Mouse (Mus musculus): ENCODE data around the gene C4b.
"Not testable (repeated sequence)": the region's sequence is repeated elsewhere in the genome, so short reads cannot be mapped to it uniquely, and the experiment has no call there.

The C4b gene

DNA sequence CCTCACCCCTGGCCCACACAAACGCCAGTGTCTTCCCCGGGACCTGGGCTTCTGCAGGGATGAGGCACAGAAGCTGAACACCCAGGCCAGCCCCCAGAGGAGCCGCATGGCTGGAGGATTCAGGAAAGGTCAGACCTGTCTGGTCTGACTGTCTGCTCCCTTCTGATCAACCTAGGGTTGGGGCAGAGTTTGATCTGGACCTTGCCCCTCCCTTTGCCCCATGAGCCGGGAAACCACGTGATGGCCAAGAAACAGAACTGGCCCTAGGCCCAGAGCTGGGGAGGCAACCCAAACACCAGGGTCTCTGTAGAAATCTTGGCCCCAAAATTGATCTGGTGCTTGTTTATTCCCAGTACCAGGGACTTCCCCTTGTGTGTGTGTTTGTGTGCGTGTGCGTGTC, at the start of gene C4b:
C4b (minus strand) TSS at position 164 of the 400 bp plus-strand sequence.
- DNase-seq (ENCODE audit: low spot score in 2 of 2): peak in 1 of 2 experiments; percentile 29

DNA sequence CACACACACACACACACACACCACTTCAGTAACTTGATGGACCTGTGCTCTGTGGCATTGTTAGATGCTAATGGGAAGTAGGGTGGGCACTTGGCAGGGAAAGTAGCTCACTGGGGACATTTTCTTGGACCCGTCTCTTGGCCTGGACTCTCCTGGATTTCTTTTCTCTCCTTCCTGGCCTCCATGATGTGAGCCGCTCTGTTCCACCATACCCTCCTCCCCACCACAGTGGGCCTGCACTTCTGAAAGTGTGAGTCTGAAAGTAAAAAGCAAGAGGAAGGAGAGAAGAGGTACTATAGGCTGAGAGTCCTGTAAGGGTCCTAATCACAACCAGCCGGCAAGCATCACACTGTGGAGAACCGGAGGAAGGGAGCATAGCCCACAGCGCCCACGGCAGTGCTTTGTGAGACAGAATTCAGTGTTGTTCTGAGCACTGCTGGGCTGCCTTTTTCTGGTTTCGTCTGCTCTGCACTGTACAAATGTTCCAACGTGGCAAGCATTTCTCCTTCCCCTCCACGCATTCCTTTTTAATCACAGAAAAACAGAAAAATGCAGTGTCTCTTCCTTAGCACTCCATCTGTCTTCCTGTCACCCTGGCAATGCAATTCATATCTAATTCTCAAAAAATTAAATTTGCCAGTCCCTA, 34.1 kb upstream of the C4b start:
- no peak for DNase-seq (ENCODE audit: low spot score in 2 of 2)

DNA sequence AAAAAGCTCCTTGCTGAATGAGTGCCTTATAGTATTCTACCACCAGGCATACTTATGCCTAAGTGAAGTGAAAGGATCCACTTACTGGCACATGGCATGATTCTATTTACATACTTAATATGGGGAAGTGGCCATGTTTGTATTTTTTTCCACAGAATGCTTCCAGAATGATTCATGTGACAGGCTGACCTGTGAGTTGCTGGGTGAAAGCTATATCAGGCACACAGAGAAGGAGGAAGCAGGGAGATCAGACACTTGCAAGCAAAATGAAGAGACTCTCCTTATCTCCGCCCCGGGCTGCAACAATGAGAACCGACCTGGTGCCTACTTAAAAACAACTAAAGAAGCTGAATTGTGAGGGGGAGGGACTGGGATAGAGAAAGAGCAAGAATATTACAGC, 17.8 kb upstream of the C4b start:
- DNase-seq (ENCODE audit: low spot score in 2 of 2): no peak

DNA sequence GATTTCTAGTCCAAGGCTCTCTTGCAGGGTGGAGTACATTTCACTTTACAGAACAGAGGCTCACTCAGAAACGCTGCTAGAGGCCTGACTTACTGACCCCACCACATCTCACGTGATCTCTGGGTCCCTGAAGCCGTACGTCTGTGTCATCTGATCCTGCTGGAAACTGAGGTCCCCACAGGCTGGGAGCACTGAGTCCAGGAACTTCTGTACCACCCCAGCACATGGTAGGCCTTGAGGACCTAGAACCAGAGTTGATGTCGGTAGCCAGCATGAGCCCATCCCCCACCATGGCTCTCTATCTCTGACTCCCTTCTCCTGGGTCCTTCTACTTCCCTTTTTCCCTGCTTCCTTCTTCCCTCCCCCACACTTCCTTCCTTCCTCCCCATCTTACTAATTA, 2.8 kb upstream of the C4b start:
- DNase-seq (ENCODE audit: low spot score in 2 of 2): no peak

DNA sequence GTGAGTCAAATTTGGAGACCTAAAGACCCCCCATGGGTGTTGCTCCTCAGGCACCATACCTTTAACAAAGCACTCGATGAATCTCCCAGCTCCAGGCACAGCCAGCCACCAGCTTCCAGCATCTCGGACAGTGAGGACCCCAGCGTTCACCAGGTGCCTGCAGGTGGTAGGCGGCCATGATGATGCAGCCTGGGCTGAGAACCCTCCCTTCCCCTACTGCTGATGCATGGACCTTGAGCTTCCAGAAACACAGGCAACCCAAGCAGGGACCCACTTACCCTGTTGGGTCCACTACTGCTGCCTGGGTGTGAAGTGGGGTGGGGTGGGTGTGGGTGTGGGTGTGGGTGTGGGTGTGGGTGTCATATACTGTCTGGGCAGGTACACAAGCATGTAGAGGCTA, 1.5 kb upstream of the C4b start:
- not testable (repeated sequence) for DNase-seq (ENCODE audit: low spot score in 2 of 2)

DNA sequence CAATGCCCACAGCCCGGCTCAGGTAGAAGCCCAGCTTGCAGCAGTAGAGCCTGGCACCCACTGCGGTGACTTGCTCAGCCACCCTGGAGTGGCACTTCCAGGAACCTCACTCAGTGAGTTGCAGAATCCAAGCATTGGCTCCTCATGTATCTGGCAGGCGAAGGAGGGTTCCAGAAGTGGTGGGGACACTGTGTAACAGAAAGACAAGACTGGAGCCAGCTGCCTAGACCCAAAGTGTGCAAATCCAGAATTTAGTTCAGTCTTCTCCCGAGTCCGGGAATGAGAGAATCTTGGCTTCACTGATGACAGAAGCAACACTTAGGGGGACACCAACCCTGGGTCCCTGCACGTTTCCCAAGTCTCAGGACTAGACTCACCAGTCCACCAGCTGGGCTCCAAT, 929 bp upstream of the C4b start:
- not testable (repeated sequence) for DNase-seq (ENCODE audit: low spot score in 2 of 2)

DNA sequence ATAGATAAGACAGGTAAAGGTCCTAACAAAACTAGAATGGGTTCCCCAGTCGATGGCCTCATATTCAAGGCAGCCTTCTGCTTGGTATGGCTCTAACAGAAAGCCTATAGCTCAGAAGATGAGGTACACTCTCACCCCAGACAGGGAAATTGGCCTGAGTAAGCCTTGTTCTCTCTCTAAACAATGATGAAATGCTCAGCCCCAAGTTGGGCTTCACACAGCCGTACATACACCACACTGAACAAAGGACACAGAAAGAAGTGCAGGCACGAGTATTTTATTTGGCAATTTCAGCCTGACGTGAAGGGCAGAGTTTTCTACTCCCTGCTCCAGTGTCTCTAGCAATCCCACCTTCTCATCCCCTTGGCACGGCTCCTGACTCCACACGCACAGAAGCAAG, 524 bp upstream of the C4b start:
- no peak for DNase-seq (ENCODE audit: low spot score in 2 of 2)

DNA sequence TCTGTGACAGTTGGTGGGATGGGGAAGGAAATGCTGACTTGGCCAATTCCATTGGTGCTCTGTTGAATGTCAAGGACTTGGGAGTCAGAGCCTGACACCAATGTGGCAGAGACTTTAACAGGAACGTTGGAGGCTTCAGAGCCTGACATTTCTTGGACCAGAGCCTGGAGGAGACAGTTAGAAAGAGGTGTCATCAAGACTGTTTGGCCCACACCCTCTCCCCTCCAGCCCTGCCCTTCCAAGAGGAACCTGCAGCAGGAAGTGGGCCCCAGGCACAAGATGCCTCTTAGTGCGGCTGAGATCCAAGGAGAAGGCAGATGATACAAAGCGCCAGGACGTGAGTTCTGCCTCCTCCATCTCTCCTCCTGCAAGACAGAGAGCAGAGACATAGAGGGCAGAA, 3.4 kb downstream of the C4b start:
- DNase-seq (ENCODE audit: low spot score in 2 of 2): no peak

DNA sequence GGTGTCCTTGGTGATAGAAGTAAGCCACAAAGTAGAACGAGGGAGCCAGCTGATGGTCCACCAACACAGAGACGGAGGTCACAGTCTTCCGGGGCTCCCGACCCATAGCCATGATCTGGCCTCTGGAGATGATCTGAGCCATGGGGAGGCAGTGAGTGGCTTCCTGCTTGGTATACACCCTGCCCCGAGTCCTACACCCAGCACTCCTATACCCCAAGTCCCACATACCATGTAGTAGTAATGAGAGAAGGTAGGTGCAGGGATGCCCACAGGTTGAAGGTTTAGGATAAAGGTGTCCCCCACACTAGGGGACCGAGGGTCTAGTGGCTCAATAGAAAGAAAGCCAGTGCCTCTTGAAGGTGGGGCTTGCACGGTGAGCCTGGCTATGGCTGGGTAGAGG, 4.0 kb downstream of the C4b start:
- DNase-seq (ENCODE audit: low spot score in 2 of 2): not testable (repeated sequence)

DNA sequence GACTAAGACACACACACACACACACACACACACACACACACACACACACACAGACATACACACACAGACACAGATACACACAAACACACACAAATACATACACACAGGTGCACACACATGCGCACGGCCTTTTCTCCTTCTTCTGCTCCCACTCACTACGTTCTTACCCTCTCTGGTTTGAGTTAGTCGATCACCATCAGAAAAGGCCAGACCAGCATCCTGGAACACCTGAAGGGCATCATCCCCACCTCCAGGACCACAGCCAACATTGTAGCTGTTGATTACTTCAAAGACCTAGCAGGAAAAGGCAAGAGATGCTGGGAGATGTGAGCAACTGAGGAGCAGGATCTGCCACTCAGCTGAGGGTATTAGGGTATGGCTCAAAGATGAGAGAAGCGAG, 6.2 kb downstream of the C4b start:
- DNase-seq (ENCODE audit: low spot score in 2 of 2): not testable (repeated sequence)

DNA sequence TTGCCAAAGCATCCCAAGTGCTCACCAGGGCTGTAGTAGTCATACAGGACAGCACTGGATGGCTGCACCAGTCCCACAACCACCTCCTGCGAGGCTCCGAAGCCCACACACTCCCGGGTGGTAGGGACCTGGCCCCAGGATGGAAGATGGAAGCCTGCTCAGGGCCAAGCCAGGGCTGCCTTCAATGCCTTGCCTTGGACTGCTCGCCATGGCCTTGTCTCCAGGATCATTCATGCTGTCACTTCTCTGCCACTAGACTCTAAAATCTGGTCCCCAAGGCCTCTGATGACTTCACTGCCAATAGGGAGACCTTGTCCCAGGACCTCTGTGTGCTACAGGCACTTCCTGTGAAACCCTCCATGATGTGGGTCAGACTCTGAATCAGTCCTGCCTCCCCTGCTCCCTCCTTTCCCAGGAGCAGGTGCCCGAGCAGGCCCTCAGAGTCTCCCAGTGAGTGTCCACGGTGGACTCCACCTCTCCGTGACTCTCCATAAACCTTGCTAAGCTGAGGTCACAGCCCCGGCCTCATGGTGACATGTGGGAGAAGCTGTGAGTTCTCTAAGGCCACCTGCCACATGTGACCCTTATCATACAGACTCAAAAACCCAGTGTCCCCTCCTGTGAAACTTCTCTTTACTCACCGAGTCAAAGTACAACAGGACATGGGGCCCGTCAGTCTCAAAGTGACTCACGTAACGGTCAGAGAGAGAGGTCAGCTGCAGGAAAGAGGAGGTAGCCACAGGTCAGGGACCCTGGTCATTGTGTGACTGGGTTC, 13.7 kb downstream of the C4b start:
- DNase-seq (ENCODE audit: low spot score in 2 of 2): not testable (repeated sequence)

DNA sequence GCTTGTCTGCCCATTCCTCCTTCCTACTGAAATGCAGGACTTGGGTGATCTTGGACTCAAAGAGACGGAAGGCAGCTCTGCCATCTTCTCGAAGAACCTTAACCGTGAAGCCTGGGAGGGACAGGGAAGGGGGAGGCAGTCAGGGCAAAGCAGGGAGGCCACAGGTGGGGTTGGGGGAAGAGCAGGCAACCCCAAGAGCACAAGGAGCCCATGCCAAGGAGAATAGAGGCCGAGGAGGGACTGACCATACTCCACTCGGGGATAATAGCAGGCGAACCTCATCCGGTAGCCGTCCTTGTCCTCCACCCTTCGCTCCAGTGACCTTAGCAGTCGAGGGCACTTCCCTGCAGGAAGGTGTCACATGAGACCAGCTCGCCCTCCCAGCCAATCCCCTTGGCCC, 14.5 kb downstream of the C4b start:
- DNase-seq (ENCODE audit: low spot score in 2 of 2): not testable (repeated sequence)

DNA sequence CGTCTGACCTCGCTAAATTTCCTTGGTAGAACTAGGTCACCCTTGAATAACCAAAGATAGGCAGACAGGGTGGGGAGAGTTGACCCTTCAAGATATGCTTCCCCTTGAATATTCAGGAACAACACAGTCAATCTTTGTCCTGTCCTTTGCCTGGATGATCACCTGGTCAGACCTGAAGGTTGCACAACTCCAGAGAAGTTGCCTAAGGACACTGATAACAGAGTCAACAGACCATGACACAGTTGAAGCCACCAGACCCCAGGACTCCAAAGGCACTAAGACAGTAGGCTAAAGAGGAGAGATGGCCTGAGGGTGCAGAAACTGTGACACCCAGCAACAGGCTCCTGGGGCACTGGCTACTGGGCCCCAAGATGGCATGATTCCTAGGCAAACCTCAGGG, 15.8 kb downstream of the C4b start:
- no peak for DNase-seq (ENCODE audit: low spot score in 2 of 2)

DNA sequence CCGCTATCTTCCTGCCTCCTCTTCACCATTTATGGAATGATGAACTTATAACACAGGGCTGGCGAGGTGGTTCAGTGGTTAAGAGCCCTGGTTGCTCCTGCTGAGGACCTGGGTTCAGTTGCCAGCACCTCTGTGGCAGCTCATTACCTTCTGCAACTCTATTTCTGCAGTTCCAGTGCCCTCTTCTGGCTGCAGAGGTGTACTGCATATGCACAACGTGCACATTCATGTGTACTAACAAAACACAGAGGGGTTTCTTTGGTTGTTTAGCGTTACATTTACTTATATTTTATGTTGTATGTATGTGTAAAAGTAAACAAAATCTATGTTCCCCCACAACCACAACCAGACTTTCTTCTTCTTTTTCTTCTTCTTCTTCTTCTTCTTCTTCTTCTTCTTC, 20.6 kb downstream of the C4b start:
- no peak for DNase-seq (ENCODE audit: low spot score in 2 of 2)

DNA sequence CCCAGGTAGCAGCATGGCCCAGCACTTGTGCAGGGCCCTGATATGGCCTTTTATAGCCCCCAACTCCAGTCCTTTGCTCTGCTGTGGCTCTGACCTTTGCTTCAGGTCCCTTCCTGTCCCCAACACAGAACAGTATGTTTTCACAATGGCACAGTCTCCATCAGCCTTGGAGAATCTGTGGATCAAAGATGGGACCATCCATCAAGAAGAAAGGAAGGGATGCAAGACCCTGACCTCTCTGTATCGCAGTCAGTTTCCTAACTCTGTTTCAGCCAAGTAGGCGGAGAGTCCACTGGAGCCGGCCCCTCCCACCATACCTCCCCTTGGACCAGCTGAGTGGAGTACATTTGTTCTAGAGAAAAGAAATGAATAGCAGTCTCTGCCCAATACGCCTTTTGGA, 21.4 kb downstream of the C4b start:
- not testable (repeated sequence) for DNase-seq (ENCODE audit: low spot score in 2 of 2)

DNA sequence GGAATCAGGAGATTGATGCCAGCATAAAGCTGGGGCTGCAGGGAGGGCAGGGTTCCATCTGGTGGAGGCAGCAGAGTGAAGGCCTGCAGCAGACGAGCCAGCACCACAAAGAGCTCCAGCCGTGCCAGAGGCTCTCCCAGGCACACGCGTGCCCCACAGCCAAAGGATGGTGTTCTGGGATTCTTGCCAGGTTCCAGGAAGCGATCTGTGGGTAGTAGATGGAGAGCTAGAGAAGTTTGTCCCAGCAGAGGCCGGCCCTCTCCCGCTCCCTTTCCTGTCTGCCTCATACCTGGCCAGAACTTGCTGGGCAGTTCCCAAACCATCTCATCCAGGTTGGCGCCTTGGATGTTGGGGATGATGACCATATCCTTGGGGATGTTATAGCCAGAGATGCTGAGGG, 23.8 kb downstream of the C4b start:
- not testable (repeated sequence) for DNase-seq (ENCODE audit: low spot score in 2 of 2)

DNA sequence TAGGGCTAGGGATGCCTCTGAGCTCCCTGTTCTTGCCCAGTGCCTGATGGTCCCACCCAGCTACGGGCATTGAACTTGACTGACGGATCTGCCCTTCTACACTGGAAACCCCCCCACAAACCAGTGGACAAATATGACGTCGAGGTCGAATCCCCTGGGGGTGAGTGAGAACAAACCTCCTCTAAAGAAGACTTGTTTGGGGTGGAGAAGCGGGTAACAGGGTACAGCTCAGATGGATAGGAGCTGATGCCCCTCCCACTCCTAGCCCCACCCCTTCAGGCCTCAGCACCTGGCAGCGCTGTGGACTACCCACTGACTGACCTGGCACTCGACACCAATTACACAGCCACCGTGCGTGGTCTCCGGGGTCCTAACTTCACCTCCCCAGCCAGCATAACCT, 26.3 kb downstream of the C4b start:
- DNase-seq (ENCODE audit: low spot score in 2 of 2): no peak

DNA sequence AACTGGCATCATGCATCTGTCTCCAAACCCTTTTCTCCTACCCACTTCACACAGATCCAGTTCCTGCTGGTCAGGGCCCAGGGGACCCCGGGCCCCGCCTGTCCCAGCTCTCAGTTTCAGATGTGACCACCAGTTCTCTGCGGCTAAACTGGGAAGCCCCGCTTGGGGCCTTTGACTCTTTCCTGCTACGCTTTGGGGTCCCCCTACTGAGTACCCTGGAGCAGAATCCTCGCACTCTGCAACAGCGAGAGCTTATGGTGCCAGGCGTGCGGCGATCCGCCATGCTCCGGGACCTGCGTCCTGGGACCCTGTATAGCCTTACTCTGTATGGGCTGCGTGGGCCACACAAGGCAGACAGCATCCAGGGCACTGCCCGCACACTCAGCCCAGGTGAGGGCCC, 27.4 kb downstream of the C4b start:
- no peak for DNase-seq (ENCODE audit: low spot score in 2 of 2)

DNA sequence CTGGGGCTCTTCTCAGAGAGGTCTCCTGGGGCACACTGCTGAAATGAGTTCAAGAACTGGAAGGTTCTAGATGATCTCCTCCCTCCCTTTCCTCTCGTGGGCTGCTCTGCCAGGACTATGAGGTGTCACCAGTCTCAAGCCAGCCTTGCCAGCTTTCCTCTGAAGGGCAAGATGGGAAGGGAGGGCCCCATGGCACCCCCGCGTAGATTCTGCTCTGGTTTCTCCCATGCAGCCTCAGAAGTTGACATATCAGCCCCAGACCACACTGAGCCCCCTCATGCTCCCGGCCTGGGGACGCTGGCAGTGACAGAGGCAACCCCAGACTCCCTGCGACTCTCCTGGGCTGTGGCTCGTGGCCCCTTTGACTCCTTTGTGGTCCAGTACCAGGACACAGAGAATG, 28.2 kb downstream of the C4b start:
- DNase-seq (ENCODE audit: low spot score in 2 of 2): not testable (repeated sequence)

DNA sequence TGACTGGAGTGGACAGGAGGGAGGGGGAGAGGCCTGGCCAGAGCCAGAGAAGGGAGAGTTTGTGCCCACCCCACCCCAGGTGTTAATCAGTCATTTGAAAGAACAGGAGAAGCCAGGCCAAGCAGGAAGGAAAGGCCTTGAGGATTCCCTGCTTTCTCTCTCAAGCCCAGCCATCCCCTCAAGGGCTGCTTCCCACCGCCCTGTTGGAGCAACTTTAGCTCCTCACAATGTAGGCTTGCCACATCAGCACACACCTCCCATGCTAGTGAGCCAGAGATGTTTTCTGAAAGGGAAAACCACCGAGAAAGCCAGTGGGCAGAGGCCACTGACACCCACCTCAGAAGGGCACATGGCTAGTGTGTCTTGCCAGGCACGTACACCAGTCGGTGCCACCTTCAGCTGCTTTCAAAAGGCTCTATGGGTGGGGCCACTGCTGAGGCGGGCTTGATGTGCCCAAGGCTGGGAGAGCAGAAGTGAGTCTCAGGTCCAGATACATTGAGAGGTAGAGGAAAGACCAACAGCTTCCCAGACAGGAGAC, 28.7 kb downstream of the C4b start:
- not testable (repeated sequence) for DNase-seq (ENCODE audit: low spot score in 2 of 2)

DNA sequence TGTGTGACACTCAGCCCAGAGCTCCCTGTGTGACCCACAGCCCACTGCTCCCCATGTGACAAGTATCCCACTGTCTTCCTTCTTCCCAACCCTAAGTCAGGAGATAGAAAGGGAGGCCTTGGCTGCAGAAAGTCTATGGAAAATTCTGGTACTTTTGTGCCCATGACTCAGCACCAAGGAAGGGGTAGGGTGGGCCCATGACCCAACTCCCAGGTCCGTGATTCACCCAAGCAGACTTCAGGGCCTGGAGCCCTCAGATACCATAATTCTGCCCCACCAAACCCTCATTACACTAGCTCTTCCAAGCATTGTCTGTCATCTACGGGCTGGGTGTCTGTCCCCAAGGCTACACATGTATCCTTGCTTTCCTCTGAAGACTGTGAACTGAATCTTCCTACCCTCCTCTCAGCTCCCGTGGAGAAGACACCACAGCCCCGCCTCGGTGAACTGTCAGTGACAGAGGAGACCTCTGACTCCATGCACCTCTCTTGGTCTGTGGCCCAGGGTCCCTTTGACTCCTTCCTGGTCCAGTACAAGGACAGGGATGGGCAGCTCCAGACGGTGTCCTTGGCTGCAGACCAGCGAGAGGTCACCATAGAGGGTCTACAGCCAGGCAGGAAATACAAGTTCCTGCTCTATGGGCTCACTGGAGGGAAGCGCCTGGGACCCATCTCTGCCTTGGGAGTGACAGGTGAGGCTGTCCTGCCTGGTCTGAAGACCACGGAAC, 29.3 kb downstream of the C4b start:
- not testable (repeated sequence) for DNase-seq (ENCODE audit: low spot score in 2 of 2)

DNA sequence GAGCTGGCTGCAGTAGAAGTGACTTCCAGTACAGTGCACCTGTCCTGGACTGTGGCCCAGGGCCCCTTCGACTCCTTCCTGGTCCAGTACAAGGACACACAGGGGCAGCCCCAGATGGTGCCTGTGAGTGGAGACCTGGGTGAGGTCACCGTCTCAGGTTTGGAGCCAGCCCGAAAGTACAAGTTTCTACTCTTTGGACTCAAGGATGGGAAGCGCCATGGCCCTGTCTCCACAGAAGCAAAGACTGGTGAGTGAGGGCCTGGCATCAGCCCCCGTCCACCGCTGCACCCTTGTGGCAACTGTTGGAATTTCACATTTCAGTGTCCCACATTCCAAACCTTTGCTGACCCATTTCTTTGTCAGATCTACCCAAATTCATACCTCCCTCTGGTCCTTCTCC, 30.7 kb downstream of the C4b start:
- DNase-seq (ENCODE audit: low spot score in 2 of 2): peak in 1 of 2 experiments; percentile 59
